Mouse (Mus musculus) ZHBTc4 (cell line): ENCODE data around the gene Furin.

ENCODE experiments used
- DNase-seq: peaks from one replicate; pipeline ENCODE4 v3.0.0-alpha.2; 2011; ENCODE audit warnings: low read depth, low spot score

Gene Furin

DNA sequence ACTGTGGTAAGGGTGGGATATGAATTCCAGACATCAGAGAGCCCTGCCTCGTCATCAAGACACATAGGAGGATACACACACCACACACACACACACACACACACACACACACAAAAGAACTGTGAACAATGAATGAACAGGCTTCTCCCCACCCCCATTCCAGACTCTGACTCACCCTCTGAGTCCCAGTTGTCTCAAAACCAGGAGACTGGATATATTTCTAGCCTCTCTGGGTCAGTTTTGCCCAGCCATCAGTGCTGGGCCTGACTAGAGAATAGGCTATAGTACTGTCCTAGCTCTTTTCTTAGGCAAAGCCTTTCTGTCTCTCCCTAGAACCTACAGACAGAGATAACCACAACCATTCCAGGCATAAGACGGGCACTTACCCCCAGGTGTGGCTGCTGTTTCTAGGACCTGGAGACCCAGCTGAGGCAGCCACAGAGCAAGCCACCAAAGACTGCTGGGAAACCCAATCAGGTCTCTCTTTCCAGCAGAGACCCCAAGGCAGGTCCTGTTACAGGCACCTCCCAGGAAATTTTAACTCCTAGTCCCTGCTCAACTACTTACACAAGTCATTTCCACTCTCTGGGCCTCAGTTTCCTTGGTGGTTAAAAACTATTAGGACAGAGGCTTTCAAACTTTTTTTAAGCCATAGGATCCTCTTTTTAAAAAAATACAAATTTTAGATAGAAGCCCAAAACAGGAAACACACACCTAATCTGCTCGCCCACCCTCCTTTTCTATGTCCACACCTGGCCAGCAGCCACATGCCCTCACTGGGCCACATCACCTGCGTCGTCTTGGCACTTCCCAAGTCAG is 4.0 kb downstream of the Furin start:
- DNase-seq = no peak

DNA sequence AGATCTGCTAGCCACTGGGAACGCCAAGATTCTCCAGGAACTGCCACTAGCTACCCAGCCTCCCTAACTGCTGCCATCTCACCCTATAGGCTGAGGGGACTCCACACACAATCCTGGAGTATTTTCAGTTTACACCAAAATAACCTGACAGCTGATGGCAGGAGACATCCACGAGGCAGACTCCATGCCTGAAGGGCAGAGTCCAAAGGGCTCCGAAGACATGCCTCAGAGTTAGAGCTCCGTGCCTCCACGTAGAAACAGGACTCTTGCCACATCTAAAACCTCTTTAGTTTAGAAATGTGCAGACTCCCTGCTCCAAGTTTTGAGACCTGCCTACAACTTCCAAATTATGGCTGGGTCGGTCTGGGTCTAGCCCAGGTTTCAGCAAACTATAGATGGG is 4.7 kb downstream of the Furin start:
- DNase-seq = no peak

DNA sequence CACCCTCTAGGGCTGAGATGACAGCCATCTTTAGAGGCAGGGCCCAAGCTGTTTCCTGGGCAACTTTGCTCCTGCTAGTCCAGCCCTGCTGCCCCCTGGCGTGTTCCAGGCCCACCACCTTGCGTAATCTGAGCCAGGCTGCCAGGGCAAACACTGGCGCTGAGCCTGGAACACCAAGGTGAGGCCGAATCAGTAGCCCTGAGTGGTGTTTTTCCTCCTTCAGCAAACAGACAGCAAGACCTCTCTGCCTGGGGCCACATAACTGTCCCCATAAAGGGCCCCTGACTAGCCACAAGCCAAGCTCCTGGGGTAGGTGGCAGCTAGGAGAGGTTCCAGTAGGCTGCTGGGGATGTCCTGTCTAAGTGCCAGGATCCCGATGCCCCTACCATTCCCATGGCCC is 5.1 kb downstream of the Furin start:
- no peak for DNase-seq

DNA sequence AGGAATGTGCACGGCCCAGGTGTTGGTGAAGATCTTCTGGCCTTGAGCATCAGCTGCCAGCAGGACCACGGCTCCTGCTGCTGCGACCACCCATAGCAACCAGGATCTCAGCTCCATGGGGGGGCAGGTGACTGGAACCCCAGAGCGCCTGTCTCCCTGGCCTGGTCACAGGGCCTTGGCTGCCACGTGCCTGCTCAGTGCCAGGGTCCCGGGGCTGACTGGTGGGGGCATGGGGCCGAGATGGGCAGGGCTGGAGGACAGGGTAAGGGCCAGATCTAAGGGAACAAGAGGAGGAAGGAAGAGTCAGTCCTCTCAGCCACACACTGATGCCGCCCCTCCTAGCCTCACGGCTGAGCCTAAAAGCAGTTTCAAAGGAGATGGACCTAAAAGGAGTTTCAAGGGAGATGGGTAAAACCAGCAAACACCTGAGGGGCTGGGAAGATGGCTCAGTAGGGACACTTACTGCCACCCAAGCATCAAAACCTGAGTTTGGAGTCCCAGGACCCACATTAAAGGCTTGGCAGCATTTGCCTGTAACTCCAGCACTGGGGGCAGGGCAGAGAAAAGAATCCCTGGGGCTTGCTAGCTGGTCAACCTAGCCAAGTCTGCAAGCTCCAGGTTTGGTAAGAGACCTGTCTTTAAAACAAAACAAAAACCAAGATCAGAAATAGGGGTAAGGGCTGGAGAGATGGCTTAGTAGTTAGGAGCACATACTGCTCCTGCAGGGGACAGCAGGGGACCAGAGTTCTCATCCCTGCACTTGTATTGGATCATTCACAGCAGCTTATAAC is 6.4 kb downstream of the Furin start:
- DNase-seq = no peak

DNA sequence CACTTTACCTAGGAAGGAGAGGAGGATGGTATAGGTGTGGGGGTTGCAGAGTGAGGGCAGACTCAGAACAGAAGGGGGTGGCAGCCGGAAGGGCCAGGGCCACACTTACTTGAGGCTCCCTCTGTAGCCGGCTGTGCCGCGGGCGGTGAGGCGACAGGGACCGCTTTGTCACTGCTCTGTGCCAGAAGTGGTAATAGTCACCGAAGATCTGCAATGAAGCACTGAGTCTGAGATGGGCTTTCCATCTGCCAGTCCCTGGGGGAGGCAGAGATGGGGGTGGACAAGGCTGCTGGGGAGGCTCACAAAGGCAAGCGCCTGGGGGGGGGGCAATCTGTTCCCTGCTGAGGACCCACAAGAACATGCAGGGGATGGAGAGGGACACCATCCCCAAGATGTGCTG is 7.2 kb downstream of the Furin start:
- no peak for DNase-seq

DNA sequence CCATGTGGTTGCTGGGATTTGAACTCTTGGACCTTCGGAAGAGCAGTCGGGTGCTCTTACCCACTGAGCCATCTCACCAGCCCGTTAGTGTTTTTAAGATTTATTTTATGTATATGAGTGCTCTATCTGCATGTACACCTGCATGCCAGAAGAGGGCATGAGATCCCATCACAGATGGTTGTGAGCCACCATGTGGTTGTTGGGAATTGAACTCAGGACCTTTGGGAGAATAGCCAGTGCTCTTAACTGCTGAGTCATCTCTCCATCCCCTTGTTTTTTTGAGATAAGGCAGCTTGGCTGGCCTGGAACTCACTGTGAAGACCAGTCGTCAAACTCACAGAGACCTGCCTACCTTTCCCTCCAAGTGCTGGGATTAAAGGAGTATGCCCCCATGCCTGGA is 8.8 kb downstream of the Furin start:
- peak; percentile 34 for DNase-seq

DNA sequence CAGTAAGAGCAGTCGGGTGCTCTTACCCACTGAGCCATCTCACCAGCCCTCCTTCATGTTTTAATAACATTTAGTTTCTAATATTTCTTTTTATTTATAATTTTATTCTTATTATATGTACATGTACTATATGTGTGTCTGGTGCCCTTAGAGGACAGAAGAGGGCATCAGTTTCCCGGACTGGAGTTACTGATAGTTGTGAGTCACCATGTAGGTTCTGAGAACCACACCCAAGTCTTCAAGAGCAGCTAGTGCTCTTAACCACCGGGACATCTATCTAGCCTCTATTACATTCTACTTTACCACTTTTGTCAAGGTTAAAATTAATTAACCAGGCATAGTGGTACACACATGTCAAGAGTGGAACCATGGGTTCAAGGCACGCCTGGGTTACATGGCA is 10.6 kb downstream of the Furin start:
- DNase-seq = no peak

DNA sequence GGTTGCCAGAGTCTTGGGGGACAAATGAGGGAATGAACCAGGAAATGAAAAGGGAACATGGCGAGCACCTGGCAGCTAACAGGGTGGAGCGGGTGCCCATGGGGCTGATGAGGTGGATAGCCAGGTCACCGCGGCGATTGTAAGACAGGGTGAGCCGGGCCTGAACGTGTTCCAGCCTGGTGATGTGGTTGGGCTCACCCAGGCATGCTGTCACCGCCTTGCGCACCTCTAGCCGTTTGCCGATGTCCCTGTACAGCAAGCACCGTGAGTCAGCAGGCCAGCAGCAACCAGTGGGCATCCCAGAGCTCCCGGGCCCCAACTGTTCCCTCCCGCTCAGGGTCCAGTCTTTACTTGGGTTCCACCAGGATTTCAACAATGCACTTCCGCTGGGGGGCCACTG is 13.1 kb downstream of the Furin start:
- DNase-seq = no peak

DNA sequence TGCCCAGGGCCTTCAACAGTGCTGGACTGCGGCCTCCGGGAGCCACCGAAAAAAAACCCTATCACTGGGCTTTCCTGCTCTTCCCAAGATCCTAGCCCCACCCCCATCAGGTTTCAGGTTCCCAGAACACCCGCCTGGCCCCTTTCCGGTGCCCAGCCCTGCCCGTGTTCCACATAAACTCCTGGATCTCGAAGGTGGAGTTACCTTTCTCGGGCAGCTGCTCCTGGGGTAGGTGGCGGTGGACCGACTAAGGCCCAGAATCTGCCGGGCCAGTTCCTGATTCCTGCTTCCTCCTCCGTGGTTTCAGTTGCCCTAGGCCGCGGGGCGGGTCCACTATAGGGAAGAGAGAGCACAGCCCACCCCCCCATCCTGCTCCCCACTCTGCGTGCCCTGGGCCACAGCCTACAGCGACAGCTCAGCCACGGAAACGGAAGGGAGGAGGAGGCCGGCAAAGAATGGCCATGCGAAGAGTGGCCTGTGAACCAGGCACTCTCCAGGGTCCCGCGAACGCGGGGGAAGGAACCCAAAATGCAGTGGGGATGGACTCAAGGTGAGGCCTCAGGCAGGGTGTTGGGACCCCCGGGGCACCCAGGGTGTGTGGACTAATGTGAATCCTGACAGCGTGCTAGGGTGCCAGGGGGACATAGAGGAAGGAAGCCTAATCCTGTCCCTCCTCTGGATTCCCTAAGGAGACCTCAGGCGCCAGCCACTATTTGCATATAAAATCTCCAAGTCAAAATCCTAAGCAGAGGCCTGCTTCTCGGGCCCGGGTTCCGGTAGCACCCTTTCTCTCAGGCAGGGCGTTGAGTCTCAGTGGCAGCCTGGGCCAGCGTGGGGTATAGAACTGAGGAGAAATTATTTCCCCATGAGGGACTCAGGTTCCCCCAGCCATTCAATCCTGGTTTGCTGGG is 17.3 kb downstream of the Furin start, which contains the start of gene Fes:
TSS of gene Fes (minus strand) at position 314 of the 911 bp plus-strand sequence.
- peak; percentile 36 for DNase-seq

DNA sequence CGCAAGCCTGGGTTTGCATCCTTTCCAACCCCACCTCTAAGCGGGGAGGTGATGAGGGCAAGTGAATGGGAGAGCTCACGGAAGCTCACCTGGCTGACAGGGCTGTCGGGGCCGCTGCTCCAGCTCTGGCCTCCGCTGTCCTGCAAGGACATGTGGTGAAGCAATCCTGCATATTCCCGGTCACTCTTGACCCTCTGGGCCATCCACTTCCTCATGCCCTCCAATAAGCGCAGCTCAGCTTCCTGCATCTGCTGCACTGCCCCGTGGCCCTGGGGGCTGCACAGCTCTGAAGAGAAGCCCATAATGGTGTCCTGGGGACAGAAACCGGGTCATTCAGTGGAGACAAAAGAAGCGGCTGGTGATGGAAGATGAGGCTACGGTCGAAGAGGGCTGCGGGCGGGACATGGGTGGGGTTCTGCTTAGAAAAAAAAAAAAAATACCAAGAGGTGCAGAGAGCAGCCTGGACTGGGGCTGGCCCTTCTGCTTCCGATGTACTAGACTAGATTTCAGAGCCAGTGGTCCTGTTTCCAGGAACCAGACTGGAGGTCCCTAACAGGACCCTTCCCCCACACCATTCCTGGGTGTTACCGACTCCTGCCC is 18.1 kb downstream of the Furin start:
- peak; percentile 30 for DNase-seq

DNA sequence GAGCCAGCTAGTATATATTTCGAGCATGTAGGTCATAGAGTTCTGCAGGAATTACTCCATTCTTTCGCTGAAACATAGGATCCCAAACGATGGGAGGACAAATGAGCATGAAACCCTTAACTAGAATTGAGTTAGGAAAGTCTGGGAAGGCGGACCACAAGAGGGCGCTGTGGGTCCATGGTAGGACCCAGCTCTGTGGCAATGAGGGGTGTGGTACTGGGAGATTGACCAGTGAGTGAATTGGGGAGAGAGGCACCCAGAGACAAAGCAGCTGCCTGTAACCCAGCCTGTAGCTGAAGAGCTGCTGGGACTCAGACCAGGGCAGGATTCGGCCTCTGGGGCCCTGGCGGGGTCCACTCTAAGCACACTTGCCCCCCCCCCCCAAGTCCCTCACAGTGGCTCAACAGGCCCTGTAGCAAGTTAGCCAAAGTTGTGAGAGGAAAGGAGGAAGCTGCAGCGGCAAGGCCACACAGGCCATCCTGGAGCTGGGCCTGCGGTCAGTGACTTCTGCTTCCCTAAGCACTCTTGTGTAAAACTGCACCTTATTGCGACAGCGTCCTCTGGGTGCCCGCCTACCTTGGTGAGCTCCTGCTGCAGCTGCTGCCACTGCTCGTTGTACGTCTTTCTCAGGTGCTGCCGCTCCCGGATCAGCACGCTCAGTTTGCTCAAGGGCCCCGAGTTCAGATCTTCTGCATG is 18.9 kb downstream of the Furin start:
- peak; percentile 93 for DNase-seq

DNA sequence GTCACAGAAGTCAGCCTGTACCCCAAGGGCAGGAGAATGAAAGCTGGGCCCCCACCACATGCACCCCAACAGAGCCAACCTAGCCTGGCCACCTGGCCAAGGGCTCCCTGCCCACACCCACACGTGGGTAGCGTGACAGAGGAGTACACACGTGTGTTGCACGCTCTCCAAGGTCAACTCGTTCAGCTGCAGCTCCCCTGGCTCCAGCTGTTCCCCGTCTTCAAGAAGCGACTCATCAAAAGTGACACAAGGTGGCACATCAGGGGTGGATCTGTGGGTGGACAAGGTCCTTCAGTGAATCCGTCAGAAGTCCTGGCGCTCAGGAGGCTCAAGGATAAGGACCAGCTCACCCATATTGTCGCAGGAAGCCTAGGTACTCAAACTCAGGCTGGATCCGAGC is 22.3 kb downstream of the Furin start:
- DNase-seq = no peak

DNA sequence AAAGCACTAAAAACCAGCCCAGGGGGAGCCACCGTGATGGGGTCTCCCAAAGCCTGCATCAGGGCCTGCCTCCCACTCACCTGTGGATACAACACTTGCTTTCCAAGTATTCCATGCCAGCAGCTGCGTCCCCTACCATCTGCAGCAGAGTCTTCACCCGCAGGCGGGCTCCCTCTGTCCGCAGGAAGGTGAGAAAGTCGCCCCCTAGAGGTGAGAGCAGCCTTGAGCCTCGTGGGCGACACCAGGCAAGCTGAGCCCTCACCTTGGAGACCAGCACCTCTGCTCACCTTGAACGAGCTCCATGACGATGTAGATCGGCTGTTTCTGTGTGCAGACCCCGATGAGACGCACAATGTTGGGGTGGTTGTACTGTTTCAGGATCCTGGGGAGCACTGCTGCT is 25.7 kb downstream of the Furin start:
- DNase-seq = peak; percentile 85

DNA sequence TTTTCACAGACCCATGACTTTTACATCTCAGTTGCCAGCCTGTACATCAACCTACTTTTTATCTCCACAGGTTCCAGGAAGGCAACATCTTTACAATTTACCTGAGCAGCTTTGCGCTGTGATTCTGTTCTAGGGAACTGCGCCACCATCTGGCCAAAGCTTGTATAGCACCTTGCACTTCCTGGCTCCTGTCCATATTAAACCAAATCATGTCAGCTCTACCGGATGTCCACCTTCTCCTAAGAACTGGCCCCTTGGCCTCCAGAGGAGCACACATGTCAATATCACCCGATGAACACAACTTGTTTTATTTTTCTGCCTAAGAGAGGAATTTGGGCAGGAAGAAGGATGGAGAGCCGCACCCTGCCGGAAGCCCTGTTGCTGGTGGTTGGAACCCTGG is 27.8 kb downstream of the Furin start:
- DNase-seq = peak; percentile 79

DNA sequence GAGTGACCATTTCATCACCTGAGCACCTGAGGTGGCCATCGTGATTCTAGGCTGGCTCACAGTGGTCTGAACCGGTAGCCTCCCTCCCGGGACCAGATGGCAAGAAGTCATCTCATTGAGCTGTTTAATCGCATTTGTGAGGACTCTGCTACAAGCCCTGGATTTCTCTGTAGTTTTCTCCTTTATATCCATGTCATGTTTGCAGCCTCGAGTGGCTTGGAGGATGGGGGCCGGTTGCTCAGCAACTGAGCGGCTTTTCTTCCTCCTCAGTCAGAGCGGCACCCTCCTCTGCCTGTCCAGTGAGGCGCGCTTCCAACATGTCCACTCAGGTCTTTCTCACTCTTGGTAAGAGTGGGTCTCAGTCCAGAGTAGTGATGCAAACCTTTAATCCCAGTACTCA is 29.0 kb downstream of the Furin start:
- no peak for DNase-seq

DNA sequence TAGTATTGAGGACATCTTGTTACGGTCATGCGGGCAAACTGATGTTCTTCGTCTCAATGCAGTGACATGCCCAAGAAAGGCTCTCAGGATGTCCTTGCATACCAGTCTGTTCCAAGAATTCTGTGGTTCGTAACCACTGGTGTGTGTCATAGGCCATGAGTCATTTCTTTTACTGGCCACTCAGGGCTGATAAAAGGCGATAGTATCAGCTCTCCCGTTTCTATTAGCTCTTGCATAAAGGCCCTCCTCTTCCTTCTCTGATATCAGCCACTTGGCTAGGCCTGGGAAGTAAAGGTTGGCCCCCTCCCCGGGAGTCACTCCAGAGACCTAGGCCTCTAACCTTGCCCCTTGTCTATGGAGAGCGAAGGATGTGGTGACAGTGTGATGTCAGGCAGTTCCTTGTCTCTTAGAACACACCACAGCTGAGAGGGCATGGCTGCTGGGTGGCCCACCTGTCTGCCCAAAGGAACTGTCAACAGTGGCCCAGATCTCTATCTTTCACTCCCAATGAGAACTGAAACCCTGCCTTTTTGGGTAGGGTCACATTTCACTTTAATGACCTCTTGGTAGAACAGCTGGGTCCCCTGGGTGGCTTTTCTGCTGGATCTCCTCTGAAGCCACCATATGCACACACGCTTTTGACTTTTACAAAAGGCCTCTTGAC is 29.7 kb downstream of the Furin start:
- no peak for DNase-seq

DNA sequence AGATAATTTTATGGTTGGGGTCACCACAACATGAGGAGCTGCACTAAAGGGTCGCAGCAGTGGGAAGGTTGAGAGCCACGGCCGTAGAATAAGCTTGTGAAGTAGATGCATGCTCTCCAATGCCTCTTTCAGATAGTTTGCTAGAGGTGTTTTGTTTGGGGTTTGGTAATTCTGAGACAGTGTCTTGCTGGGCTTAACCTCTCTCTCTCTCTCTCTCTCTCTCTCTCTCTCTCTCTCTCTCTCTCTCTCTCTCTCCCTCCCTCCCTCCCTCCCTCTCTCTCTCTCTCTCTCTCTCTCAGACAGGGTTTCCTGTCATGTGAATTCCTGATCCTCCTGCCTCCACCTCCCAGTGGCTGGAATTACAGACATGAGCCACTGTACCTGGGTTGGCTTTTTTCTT is 30.5 kb downstream of the Furin start:
- DNase-seq = no peak

DNA sequence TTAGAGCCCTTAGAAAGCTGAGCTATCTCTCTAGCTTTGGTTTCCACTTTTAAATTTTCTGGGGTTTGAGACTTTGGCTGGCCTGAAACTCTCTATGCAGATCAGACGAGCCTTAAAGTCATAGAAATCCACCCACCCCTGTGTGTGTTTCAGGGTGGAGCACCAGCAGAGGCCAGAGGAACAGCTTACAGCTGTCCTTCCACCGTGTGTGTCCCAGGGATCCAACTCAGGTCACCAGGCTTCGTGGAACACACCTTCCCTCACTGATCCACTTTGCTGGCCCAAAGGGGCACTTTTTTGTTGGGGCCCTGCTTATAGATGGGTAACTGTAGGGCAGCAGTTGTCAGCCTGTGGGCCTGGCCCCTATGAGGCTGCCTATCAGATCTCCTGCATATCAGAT is 31.0 kb downstream of the Furin start:
- DNase-seq = no peak

DNA sequence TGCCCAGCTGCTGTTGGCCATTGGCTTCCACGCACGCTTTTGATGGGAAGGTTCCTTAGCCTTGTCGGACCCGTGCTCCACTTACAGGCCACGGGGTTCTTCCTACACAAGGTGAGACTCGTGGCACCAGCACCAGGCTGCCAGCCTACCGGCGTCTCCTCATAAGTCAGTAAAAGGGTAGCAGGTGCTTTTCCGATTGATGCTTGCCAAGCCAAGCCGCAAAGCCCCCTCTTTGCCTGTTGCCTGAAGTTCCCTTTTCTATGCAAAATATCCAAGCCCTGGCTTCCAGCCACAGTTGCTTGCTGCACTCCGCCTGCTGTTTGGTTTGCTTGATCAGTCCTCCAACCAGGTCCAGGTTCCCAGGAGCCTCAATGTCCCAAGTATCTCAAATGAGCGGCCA is 31.4 kb downstream of the Furin start:
- no peak for DNase-seq

DNA sequence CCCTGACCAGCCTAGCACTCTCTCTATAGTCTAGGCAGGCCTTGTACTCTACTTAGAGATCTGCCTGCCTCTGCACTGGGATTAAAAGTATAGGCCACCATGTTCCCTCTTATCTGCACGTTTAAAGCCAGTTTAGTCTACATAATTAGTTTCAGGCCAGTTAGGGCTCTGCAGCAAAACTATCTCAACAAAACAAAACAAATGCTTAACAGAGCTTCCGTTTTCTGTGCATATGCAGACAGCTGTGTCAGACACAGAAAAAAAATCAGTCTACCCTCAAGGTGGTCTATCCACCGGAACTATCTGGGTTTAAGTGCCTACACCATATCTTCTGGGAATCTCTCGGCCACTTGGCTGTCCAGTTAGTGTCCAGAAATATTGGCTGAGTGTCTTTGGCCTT is 31.9 kb downstream of the Furin start:
- DNase-seq = no peak
